Mouse (Mus musculus): ENCODE measurements around the gene Gm17606.
"Not testable (repeated sequence)": the region's sequence is repeated elsewhere in the genome, so short reads cannot be mapped to it uniquely, and the experiment has no call there.

Gm17606 gene

GRCm38 (mm10) chr14:54640946-54641304 is at the start of gene Gm17606:
Gene Gm17606 (plus strand): TSS chr14:54640952.
- no peak for DNase-seq (ENCODE audit: low spot score in 2 of 2)

DNA sequence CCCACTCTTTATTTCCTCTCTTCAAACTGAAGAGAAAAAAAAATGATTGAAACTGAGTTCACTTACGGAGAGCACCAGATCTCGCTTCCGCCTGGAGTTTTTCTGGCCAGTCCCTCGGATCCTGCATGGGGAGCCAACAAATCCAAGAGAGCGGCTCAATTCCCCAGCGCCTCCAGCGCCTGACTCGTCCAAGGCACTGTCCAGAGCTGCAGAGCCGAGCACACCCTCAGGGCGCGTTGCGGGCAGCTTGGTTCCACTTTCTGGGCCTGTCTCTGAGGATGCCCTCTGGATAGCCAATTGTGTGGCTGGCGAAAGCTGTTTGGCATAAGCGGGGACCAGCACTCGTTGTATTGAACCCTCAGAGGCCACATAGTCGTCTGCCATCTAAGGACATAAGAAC is 49.7 kb upstream of the Gm17606 start:
- DNase-seq (ENCODE audit: low spot score in 2 of 2), result no peak

GRCm38 (mm10) chr14:54592319-54592934 is 48.3 kb upstream of the Gm17606 start:
- peak in 1 of 2 experiments; percentile 46 for DNase-seq (ENCODE audit: low spot score in 2 of 2)

DNA sequence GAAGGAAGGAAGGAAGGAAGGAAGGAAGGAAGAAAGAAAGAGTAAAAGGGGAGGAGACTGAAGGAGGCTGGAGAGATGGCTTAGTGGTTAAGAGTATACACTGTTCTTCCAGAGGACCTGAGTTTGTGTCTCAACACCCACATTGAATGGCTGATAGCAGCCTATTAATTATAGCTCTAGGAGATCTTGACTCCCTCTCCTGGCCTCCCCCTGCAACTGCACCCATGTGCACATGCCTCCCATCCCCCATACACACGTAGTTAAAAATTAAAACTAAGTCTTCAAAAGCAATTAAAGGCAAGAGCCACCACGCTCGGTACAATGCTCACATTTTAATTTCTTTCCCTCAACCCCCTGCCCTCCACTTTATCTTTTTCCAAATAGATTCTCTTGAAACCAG is 46.7 kb upstream of the Gm17606 start:
- DNase-seq (ENCODE audit: low spot score in 2 of 2), result no peak

- no peak for DNase-seq (ENCODE audit: low spot score in 2 of 2)
These were observed 45.9 kb upstream of the Gm17606 start for GRCm38 (mm10) chr14:54594631-54595414.

DNA sequence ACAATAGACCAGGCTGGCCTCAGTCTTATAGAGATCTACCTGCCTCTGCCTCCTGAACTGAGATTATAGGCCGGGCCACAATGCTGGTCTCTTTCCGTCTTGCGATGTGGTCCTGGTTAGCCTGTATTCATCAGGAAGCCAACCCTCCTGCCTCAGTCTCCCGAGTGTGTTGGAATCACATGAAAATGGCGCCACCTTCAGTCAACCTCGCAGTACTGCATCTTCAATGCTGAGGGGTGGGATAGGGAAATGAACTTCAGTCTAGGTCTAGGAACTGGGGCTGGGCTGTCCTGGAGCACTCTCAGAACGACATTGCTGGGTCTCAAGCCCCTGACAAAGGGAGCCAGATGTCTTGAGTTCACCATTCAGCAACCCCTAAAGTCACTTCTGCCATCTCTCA is 43.7 kb upstream of the Gm17606 start:
- DNase-seq (ENCODE audit: low spot score in 2 of 2), result no peak

DNA sequence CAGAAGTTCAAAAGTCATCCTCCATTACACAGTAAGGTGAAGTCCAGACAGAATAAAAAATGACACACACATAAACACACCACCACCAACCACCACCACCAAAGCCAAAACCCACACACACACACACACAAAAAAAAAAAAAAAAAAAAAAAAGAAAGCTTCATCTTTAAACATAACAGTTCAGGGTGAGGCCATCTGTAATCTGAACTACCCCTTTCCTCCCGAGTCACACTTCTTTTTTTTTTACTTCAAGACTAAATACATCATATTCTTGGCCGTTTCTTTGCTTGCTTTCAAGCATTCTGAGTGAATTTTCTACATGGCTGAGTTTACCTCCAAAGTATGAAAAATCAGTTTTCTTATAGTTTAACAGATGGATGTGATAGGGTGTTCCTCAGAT is 39.2 kb upstream of the Gm17606 start:
- no peak for DNase-seq (ENCODE audit: low spot score in 2 of 2)

DNA sequence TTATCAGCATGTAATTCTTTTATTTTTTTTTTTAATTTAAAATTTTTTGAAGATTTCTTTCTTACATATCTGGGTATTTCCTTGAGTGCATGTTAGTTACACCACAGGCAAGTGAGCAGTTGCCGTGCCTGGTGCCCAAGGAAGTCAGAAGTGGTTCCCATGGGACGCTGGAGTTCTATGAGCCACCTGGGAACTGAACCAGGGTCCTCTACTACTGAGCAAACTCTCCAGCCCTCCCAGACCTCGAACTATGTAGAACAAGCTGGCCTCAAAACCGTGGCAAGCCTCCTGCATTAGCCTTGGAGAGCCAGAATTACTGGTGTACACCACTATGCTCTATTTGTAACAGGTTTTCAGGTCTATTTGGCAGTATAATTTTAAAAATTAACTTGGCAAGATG is 38.1 kb upstream of the Gm17606 start:
- DNase-seq (ENCODE audit: low spot score in 2 of 2), result no peak

DNA sequence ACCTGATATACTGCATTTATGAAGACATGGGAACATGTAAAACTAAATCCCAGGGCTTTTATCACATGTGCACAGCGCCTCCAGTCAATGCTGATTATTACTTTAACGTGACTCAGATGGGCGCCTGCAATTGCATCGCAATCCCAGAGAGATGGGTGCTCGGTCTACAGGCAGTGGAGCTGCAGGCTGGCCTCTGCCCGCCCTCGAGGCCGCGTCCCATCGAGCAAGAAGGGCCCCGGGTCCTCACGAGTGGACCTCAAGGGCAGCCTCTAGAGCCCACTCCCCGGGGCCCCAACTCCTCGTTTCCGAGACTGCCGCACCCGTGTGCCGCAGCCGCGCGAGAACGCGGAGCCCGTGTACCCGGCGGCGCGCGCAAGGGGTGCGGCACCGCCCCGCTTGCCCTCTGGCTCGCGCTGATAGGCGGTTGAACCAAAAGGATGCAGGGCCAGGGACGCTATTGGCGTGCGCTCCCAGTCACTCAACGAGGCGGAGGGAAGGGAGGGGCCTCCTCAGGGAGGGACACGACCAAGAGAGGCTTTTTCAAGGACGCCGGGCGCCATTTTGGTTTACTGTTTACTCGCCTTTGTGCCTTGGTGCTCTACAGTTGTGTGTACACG is 37.6 kb upstream of the Gm17606 start:
- DNase-seq (ENCODE audit: low spot score in 2 of 2), result peak; percentile 95 to 96

DNA sequence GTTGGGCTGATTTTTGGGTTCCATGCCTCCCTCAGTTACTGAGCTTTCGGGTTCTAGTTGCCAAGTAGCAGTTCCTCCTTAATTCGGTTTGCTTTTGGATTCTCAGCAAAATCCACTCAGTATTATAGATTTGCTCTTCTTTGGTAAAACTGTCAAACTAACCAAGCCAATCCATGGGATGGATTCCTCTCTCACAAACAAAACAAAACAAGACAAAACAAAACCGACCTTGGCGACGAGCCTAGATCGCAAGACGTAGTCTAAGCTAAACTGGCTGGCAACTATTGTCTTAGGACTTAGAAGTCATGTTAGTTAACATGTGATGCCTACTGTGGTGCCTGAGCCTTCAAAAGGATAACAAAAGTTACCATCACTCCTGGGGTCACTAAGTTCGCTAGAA is 37.1 kb upstream of the Gm17606 start:
- no peak for DNase-seq (ENCODE audit: low spot score in 2 of 2)

GRCm38 (mm10) chr14:54605752-54606321 is 34.9 kb upstream of the Gm17606 start, which contains the start of gene 4931414P19Rik:
Gene 4931414P19Rik (minus strand): TSS chr14:54605993.
- DNase-seq (ENCODE audit: low spot score in 2 of 2), result peak; percentile 55 to 73

GRCm38 (mm10) chr14:54607226-54607625 is 33.5 kb upstream of the Gm17606 start:
- DNase-seq (ENCODE audit: low spot score in 2 of 2), result no peak

DNA sequence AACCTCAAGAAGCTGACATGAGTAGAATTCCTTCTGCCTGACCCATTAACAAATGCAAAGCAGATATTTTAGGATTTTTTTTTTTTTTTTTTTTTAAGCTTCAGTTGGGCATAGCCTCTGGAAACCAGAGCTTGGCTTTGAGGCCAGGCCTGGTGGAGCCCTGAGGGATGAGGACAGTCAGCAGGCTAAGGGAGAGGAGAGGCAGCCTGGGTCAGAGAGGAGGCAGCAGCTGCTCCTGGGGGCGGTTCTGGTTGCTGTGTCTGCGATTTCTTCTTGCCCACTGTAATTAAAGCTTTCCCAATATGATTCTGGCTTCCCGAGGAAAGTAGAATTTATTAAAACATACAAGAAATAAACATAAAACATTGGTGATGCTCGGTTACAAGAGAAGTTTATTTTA is 31.5 kb upstream of the Gm17606 start:
- no peak for DNase-seq (ENCODE audit: low spot score in 2 of 2)

DNA sequence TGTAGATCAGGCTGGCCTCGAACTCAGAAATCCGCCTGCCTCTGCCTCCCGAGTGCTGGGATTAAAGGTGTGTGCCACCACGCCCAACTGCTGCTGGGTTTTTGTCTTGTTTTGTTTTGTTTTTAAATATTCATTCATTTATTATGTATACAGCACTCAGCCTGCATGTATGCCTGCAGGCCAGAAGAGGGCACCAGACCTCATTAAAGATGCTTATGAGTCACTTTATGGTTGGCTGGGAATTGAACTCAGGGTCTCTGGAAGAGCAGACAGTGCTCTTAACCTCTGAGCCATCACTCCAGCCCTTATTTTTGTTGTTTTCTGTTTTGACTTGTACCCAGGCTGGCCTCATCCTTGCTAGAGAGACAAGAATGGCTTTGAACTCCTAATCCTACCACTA is 30.8 kb upstream of the Gm17606 start:
- DNase-seq (ENCODE audit: low spot score in 2 of 2), result no peak

- DNase-seq (ENCODE audit: low spot score in 2 of 2), result no peak
These were observed 30.1 kb upstream of the Gm17606 start for GRCm38 (mm10) chr14:54610648-54611047.

- not testable (repeated sequence) for DNase-seq (ENCODE audit: low spot score in 2 of 2)
These were observed 26.6 kb upstream of the Gm17606 start for GRCm38 (mm10) chr14:54614130-54614529.

- no peak for DNase-seq (ENCODE audit: low spot score in 2 of 2)
These were observed 24.4 kb upstream of the Gm17606 start for GRCm38 (mm10) chr14:54616226-54616825.

DNA sequence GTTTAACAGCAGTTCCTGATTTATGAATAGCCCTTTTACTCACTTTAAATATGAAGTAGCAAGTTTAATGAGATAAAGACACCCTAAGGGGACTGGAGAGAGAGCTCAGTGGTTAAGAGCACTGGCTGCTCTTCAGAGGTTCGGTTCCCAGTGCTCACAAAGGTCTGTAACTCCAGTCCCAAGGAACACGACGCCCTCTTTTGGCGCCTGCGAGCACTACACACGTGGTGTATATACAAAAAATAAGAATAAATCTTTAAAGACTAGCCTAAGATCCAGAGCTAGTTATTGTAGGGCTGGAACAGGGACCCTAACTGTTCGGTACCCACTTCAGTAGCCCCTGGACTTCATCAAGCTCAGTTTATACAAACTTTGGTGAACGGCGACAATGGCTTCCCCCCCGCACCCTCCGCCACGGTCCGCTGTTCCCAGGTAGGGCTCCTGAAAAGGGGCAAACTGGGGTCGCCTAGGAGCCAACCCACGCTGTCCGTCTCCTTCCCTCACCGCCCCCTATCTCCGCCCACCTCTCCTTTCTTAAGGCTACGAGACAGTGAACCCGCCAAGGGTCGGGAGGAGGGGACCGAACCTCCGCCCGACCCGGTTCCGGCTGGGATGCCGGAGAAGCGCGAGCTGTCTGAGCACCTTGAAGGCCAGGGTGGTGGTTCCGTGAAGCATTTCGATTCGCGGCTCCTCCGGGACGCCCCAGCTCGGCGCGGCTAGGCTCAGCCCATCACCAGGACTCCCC is 23.4 kb upstream of the Gm17606 start:
- DNase-seq (ENCODE audit: low spot score in 2 of 2), result no peak

- DNase-seq (ENCODE audit: low spot score in 2 of 2), result peak; percentile 81 to 87
These were observed 22.8 kb upstream of the Gm17606 start, which contains the start of gene Psmb5 for GRCm38 (mm10) chr14:54617897-54618365. Gene Psmb5 (minus strand): TSS chr14:54618022.

GRCm38 (mm10) chr14:54621133-54621532 is 19.6 kb upstream of the Gm17606 start, which contains the start of gene Psmb11:
Gene Psmb11 (plus strand): TSS chr14:54621433.
- DNase-seq (ENCODE audit: low spot score in 2 of 2), result no peak

DNA sequence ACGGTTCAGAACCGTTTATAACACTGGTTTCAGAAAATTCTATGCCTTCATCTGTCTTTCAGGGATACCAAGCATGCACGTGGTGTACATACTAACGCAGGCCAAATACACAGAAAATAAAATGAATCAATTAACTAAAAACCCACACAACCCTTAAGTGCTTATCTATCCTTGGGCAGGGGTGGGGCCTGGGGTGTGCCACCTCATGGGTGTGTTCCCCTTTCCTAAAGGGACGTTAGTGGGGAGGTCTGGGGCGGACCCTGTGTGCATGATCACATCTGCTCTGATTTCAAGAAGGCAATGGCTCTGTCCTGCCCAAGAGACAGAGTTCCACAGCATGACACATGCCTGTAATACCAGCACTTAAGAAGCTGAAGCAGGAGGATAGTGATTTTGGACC is 17.4 kb upstream of the Gm17606 start:
- no peak for DNase-seq (ENCODE audit: low spot score in 2 of 2)
